Mouse (Mus musculus) ES-E14 (cell line): Measurements from ENCODE around the gene 1700042G07Rik. TPM values are rescaled to one million over a fixed set of nuclear protein-coding genes. Genes with fewer than 3 reads are reported as not detected.

ENCODE experiments used
- DNase-seq: peaks from one replicate; pipeline ENCODE4 v3.0.0-alpha.2; 2013; ENCODE audit warnings: low read depth, low spot score
- H3K27ac ChIP-seq: 2 replicates; pipeline ENCODE4 v1.5.1; 2012; ENCODE audit warnings: low read depth, mild to moderate bottlenecking, low read length, moderate library complexity, mixed read lengths; ENCODE audit not compliant: poor library complexity, insufficient read depth, severe bottlenecking
- H3K36me3 ChIP-seq: 2 replicates; pipeline ENCODE4 v1.6.1; 2012; ENCODE audit warnings: mild to moderate bottlenecking, low read length, moderate library complexity, mixed read lengths; ENCODE audit not compliant: control insufficient read depth, poor library complexity, insufficient read depth, severe bottlenecking
- H3K4me1 ChIP-seq, 2 experiments: fragments of 150-350 bp in 1 of 2; sonication (generic) in 1 of 2; 2 replicates each; pipeline ENCODE4 v1.6.1; 2012; ENCODE audit warnings: low read length in 2 of 2, mild to moderate bottlenecking in 1 of 2, mixed read lengths in 1 of 2; ENCODE audit not compliant: control insufficient read depth in 2 of 2, insufficient read depth in 2 of 2, poor library complexity in 1 of 2
- H3K4me3 ChIP-seq, 2 experiments: fragments of 150-350 bp in 1 of 2; sonication (generic) in 1 of 2; 2 replicates each; pipeline ENCODE4 v1.5.1; 2012; ENCODE audit warnings: low read length in 2 of 2, low read depth in 1 of 2, mild to moderate bottlenecking in 1 of 2, mixed read lengths in 1 of 2; ENCODE audit not compliant: insufficient read depth in 1 of 2, poor library complexity in 1 of 2, severe bottlenecking in 1 of 2
- H3K9ac ChIP-seq: 2 replicates; pipeline ENCODE4 v1.6.1; 2012; ENCODE audit warnings: low read depth, mild to moderate bottlenecking, low read length, mixed read lengths; ENCODE audit not compliant: poor library complexity, insufficient read depth, severe bottlenecking
- H3K9me3 ChIP-seq: fragments of 150-350 bp; sonication (generic); 2 replicates; pipeline ENCODE4 v1.6.1; 2012; ENCODE audit warnings: low read depth, mild to moderate bottlenecking, low read length; ENCODE audit not compliant: control insufficient read depth, insufficient read depth
- CHD2 ChIP-seq: IDR thresholded peaks from 2 replicates; pipeline ENCODE4 v1.6.1; 2014; ENCODE audit warnings: mild to moderate bottlenecking, low read depth, low read length, inconsistent platforms
- HCFC1 ChIP-seq: IDR thresholded peaks from 2 replicates; pipeline ENCODE4 v1.6.1; 2012; ENCODE audit warnings: low read length, inconsistent platforms, borderline replicate concordance; ENCODE audit not compliant: insufficient read depth
- MAFK ChIP-seq: IDR thresholded peaks from 2 replicates; pipeline ENCODE4 v1.6.1; 2014; ENCODE audit warnings: mild to moderate bottlenecking, low read depth, low read length, inconsistent platforms; ENCODE audit not compliant: insufficient read depth
- ZC3H11A ChIP-seq: IDR thresholded peaks from 2 replicates; pipeline ENCODE4 v1.6.1; 2012; ENCODE audit warnings: low read depth, mild to moderate bottlenecking, inconsistent platforms, low read length, borderline replicate concordance
- ZNF384 ChIP-seq: IDR thresholded peaks from 2 replicates; pipeline ENCODE4 v1.6.1; 2012; ENCODE audit warnings: low read depth, low read length, inconsistent platforms
- in situ Hi-C, 2 experiments: fragments of 600-800 bp; cut with MboI; formaldehyde crosslinking; loops; one replicate each; pipeline ENCODE4 v1.15.1; 2025; ENCODE audit warnings: low sequenced_read_pairs in 2 of 2, inconsistent platforms in 1 of 2; ENCODE audit not compliant: unreplicated experiment in 2 of 2
- total RNA-seq: library from RNA; depleted of rRNA; stranded (reverse); fragments of 300-350 nt; gene quantifications from 2 replicates; pipeline ENCODE4 v1.2.3, GENCODE M21; 2012

The 1700042G07Rik gene
- total RNA-seq, 1 experiment, result not detected

GRCm38 (mm10) chr4:116169353-116169672 is 3.9 kb upstream of the 1700042G07Rik start:
- no peak overlapping the region for H3K9ac ChIP-seq
- DNase-seq, result no peak
- in situ Hi-C loops, result no loop called here
- H3K27ac ChIP-seq, result no peak overlapping the region
- H3K4me3 ChIP-seq, result no peak overlapping the region
- peaks cover 5 to 25% of the 10 kb centered on the region in 2 experiments for H3K4me1 ChIP-seq
- H3K36me3 ChIP-seq, result no peaks in the 10 kb centered on the region
- TF ChIP-seq CHD2 (no peak), ZC3H11A (no peak), MAFK (no peak), ZNF384 (no peak)
- no peaks in the 10 kb centered on the region for H3K9me3 ChIP-seq

- H3K27ac ChIP-seq, result no peak overlapping the region
- TF ChIP-seq MAFK (no peak), CHD2 (no peak), HCFC1 (no peak), ZNF384 (no peak), ZC3H11A (no peak)
Observed at GRCm38 (mm10) chr4:116173752-116174151, 580 bp downstream of the 1700042G07Rik start.

DNA sequence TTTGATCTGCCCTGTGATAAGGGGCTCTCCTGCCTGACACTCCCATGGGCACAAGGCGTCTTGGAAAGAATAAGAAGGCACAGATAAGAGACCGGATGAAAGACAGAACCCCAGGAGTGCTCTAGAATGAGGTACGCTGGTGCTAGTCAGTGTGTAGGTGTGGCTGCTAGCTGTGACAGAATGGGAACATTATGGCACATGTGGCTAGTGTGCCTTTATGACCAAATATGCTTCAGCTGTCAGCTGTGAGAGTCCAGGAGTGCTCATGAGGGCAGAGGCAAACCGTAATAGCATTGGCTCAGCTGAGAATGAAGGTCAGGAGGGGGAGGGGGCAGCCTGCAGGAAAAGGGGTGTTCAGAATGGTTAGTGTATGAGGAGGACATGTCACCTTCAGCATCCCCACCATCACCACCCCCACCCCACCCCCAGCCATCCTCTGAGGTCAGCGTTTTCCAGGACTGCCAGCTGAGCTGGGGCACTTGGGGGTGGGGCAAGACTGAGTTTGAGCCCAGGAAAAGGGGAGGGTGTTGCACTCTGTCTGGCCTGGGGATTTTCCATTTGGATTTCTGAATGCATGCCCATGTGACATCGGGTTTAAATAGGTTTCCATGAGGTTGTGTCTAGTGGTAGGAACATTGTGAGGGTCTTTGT is 1.4 kb downstream of the 1700042G07Rik start:
- no peak for TF ChIP-seq MAFK
- no peak for TF ChIP-seq CHD2
- no peak for TF ChIP-seq ZC3H11A
- no peak for TF ChIP-seq ZNF384
- no peak for TF ChIP-seq HCFC1
- Histone ChIP-seq H3K4me3 (no peak overlapping the region), H3K9me3 (no peaks in the 10 kb centered on the region), H3K9ac (no peak overlapping the region), H3K27ac (no peak overlapping the region), H3K36me3 (no peaks in the 10 kb centered on the region), H3K4me1 (peaks cover 4 to 28% of the 10 kb centered on the region in 2 experiments; a peak in 3 of 4 replicates)
- DNase-seq, result no peak
- in situ Hi-C loops, result no loop called here

More at GRCm38 (mm10) chr4:116173752-116174151, 580 bp downstream of the 1700042G07Rik start:
- in situ Hi-C loops, result no loop called here
- Histone ChIP-seq H3K9ac (no peak overlapping the region), H3K4me3 (no peak overlapping the region), H3K4me1 (peaks cover 4 to 28% of the 10 kb centered on the region in 2 experiments; a peak in 3 of 4 replicates), H3K9me3 (no peaks in the 10 kb centered on the region), H3K36me3 (no peaks in the 10 kb centered on the region)
- DNase-seq, result no peak

GRCm38 (mm10) chr4:116175136-116175535 is 2.0 kb downstream of the 1700042G07Rik start:
- Histone ChIP-seq H3K4me3 (no peak overlapping the region), H3K36me3 (no peaks in the 10 kb centered on the region), H3K9ac (no peak overlapping the region), H3K27ac (no peak overlapping the region), H3K4me1 (peaks cover 4 to 28% of the 10 kb centered on the region in 2 experiments; a peak in 3 of 4 replicates), H3K9me3 (no peaks in the 10 kb centered on the region)
- in situ Hi-C loops, result no loop called here
- DNase-seq, result no peak
- TF ChIP-seq MAFK (no peak), ZNF384 (no peak), HCFC1 (no peak), ZC3H11A (no peak), CHD2 (no peak)
